Mouse (Mus musculus): ENCODE data around the gene Yipf2.

Yipf2 gene

GRCm38 (mm10) chr9:21592703-21593121 lies at the start of gene Yipf2, which contains the start of gene Timm29:
TSS of gene Yipf2 (minus strand) at chr9:21592828.
TSS of gene Timm29 (plus strand) at chr9:21592722.
- peak; percentile 95 for DNase-seq

- DNase-seq = no peak
Observed at GRCm38 (mm10) chr9:21639031-21639430, 46.4 kb upstream of the Yipf2 start.

GRCm38 (mm10) chr9:21635639-21636038 lies 43.0 kb upstream of the Yipf2 start:
- DNase-seq = no peak

- DNase-seq = no peak
Observed at GRCm38 (mm10) chr9:21633106-21633505, 40.5 kb upstream of the Yipf2 start.

GRCm38 (mm10) chr9:21630673-21631072 lies 38.0 kb upstream of the Yipf2 start:
- DNase-seq = peak; percentile 67

- DNase-seq = no peak
Observed at GRCm38 (mm10) chr9:21627145-21627795, 34.6 kb upstream of the Yipf2 start.

- no peak for DNase-seq
Observed at GRCm38 (mm10) chr9:21626571-21626970, 33.9 kb upstream of the Yipf2 start.

- no peak for DNase-seq
Observed at GRCm38 (mm10) chr9:21625342-21626339, 33.0 kb upstream of the Yipf2 start.

- DNase-seq = no peak
Observed at GRCm38 (mm10) chr9:21622676-21623075, 30.0 kb upstream of the Yipf2 start.

GRCm38 (mm10) chr9:21620229-21620628 lies 27.6 kb upstream of the Yipf2 start:
- no peak for DNase-seq

- peak; percentile 26 for DNase-seq
Observed at GRCm38 (mm10) chr9:21617066-21617465, 24.4 kb upstream of the Yipf2 start.

- DNase-seq = peak; percentile 96
Observed at GRCm38 (mm10) chr9:21616232-21616781, 23.7 kb upstream of the Yipf2 start.

- DNase-seq = peak; percentile 100
Observed at GRCm38 (mm10) chr9:21615617-21616231, 23.1 kb upstream of the Yipf2 start, which contains the start of gene Smarca4. TSS of gene Smarca4 (plus strand) at chr9:21616169.

GRCm38 (mm10) chr9:21614864-21615616 lies 22.4 kb upstream of the Yipf2 start:
- DNase-seq = no peak

GRCm38 (mm10) chr9:21609861-21610260 lies 17.2 kb upstream of the Yipf2 start:
- no peak for DNase-seq

GRCm38 (mm10) chr9:21606648-21607047 lies 14.0 kb upstream of the Yipf2 start:
- no peak for DNase-seq

GRCm38 (mm10) chr9:21605865-21606264 lies 13.2 kb upstream of the Yipf2 start:
- DNase-seq = no peak

- DNase-seq = no peak
Observed at GRCm38 (mm10) chr9:21604119-21604518, 11.5 kb upstream of the Yipf2 start.

GRCm38 (mm10) chr9:21601722-21602399 lies 9.2 kb upstream of the Yipf2 start:
- DNase-seq = peak; percentile 79

GRCm38 (mm10) chr9:21601073-21601472 lies 8.4 kb upstream of the Yipf2 start:
- no peak for DNase-seq

GRCm38 (mm10) chr9:21600186-21600585 lies 7.6 kb upstream of the Yipf2 start:
- no peak for DNase-seq

Data from kidney, postnatal 14 days (tissue).